Mouse (Mus musculus): Measurements from ENCODE around the gene Dip2b.

DNA sequence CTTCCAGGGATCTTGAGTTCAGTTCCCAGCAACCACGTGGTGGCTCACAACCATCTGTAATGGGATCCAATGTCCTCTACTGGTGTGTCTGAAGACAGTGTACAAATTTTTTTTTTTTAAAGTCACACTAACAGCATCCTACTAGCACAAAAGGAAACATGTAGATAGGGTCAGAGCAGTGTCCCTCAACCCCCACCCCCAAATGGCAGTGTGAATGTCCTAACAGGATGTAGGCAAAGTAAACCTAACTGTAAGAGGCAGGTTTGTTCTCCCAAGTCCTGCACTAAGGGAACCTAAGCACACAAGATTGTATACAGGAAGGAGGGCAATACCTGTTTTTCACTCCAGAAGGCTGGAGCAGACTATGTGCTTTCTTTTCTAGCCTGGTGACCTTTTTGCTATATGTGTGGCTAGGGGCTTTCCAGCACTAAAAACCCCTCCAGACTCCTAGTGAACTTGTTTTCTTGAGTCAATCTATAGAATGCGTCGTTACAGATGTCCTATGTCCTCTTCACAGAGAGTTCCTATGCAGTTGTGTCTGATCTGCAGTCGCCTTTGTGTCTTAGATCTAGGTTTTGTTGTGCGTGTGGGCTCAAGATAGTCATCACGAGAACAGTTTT lies 20.1 kb upstream of the Dip2b start:
- TF ChIP-seq CTCF (IDR thresholded peaks at IDR 0.05; ENCODE audit: low read depth, low read length): no peak
- TF ChIP-seq EP300 (IDR thresholded peaks at IDR 0.05; ENCODE audit: insufficient read depth, low read depth, low read length): no peak

Data from ES-Bruce4 (cell line).